Mouse (Mus musculus) regulatory T cell (primary cell): ENCODE measurements around the gene Olfr844.

Source experiments
- in situ Hi-C: fragments of 300-600 bp; cut with MboI, MseI; formaldehyde crosslinking; loops from one replicate; pipeline ENCODE4 v1.15.1; 2025; ENCODE audit warnings: high pct_unique_total_duplicates

Gene Olfr844

DNA sequence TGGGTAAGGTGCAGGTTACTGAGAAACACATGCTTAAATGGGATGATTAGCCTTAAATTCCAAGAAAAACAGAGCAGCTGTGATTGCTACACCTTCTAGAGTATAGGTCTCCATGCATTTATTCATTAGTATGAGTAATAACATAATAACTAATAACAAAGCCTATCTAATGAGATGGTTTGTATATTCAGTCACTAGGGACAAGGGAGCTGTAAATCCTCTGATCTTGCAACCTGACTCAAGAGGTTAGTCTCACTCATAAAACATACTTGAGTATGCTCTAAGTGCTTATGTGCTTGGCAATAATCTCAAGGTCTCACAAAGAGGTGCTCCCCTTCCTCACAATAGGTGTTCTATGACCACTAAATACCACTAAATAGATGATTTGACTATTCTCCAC is at the start of gene Olfr844:
Gene Olfr844 (plus strand): TSS at position 301 of the 400 bp plus-strand sequence.
- in situ Hi-C loops = no loop called here

DNA sequence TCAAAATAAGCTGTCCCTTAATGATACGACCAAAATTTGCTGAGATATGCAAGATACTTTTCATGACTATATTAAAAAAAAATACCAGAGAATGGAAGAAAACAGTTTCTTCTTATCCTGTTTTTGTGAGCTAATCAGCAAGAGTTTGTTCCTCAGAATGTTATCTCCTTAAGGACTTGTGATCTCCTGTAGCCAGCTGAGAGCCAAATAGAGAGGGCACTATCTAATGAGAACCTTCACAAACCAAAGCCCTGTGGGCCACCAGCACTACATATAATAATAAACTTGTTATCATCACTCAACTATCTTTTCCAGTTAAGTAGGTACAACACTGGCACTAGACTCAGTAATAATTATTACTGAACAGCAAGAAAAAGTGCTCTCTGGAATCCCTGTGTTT is 20.0 kb downstream of the Olfr844 start, which contains the start of gene Olfr845:
Gene Olfr845 (plus strand): TSS at position 301 of the 400 bp plus-strand sequence.
- in situ Hi-C loops = no loop called here

DNA sequence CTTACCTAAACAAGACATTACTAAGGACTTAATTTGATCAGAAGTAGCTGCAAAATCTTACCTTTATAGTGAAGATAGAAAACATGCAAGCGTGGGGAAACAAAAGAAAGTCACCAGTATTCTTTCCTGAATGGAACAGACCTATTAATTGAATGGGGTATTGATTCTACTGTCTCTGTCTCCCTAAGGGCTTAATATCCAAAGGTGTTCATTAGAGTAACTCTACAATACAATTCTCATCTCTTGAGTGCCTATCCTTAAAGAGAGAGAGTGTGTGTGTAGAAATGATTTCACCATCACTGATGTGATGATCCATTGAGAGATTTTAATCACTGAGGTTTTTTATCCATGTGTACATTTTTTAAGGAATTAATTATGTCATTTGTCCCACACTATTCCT is 47.8 kb downstream of the Olfr844 start, which contains the start of gene Olfr846:
Gene Olfr846 (minus strand): TSS at position 101 of the 400 bp plus-strand sequence.
- in situ Hi-C loops = no loop called here
